Mouse (Mus musculus): ENCODE data around the gene Jarid2. TPM values are rescaled to one million over a fixed set of nuclear protein-coding genes. Genes with fewer than 3 reads are reported as not detected.
"Not testable (repeated sequence)": the region's sequence is repeated elsewhere in the genome, so short reads cannot be mapped to it uniquely, and the experiment has no call there.

The Jarid2 gene
- total RNA-seq (2017): 48.0 and 50.3 TPM in 2 replicates

GRCm38 (mm10) chr13:44729424-44729971 is at the start of gene Jarid2:
Gene Jarid2, plus strand, starts transcription at chr13:44729474.
- ATAC-seq (ENCODE audit: extremely low read depth, insufficient number of reproducible peaks, low FRiP score, poor library complexity, severe bottlenecking): no peak

- ATAC-seq (ENCODE audit: extremely low read depth, insufficient number of reproducible peaks, low FRiP score, poor library complexity, severe bottlenecking): no peak
Measured at GRCm38 (mm10) chr13:44681051-44681450, 48.2 kb upstream of the Jarid2 start.

- no peak for ATAC-seq (ENCODE audit: extremely low read depth, insufficient number of reproducible peaks, low FRiP score, poor library complexity, severe bottlenecking)
Measured at GRCm38 (mm10) chr13:44688140-44688539, 41.1 kb upstream of the Jarid2 start.

DNA sequence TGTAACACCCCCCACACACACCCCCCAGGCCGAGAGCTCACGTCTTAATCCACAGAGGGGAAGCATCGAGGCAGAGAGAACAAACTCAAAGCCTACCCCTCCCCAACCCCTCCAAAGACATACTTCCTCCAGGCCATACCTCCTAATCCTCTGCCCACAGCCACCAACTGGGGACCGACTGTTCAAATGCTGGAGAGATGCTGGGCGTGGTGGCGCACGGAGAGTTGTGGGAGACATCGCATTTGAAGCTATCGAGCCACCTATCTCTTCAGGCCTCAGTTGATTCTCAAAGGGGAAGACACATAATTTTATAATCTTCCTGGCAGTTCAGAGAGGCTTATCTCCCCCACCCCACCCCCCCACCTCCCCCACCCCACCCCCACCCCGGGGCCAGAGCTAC is 31.6 kb upstream of the Jarid2 start:
- ATAC-seq (ENCODE audit: extremely low read depth, insufficient number of reproducible peaks, low FRiP score, poor library complexity, severe bottlenecking): no peak

GRCm38 (mm10) chr13:44704036-44704801 is 25.1 kb upstream of the Jarid2 start:
- ATAC-seq (ENCODE audit: extremely low read depth, insufficient number of reproducible peaks, low FRiP score, poor library complexity, severe bottlenecking): no peak

- ATAC-seq (ENCODE audit: extremely low read depth, insufficient number of reproducible peaks, low FRiP score, poor library complexity, severe bottlenecking): no peak
Measured at GRCm38 (mm10) chr13:44705031-44705742, 24.1 kb upstream of the Jarid2 start.

DNA sequence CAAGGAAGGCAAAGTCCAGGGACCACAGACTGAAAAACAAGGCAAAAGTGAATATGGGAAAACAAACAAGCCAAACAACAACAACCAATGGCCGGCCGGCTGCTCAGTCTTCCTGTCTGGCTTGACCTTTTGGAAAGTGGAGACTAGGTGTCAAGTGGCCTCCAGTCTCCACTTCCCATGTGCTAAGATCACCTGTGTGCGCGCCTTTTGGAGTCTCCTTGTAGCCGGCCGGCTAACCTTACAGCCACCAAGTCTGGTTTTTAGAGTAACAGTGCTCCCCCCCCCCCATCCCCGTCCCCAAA is 23.6 kb upstream of the Jarid2 start:
- ATAC-seq (ENCODE audit: extremely low read depth, insufficient number of reproducible peaks, low FRiP score, poor library complexity, severe bottlenecking): no peak

DNA sequence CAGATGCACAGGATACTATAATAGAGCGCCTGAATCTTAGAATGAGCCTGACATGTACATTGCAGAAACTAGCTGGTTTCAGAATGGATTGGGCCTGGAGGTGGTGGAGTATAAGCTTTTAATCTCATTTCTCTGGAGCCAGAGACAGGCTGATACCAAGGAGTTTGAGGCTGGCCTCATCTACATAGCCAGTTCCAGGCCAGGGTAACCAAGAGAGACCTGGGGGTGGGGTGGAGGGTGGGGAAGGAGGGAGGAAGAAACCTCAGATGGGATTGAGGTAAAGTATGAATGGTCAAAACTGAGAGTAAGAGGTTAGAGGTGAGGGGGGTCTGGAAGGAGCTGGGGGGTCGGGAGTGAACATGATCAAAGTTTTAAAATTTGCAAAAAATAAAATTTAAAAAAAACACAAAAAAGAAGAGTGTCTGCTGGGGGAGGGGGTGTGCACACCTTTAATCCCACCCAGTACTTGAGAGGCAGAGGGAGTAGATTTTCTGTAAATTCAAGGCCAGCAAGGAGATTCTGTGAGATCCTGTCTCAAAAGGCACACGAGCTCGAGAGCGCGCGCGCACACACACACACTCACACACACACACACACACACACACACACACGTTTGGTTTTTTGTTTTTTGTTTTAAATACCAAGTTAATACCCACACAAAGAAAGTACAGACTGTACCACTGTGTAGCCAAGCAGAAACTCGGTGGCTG is 22.9 kb upstream of the Jarid2 start:
- no peak for ATAC-seq (ENCODE audit: extremely low read depth, insufficient number of reproducible peaks, low FRiP score, poor library complexity, severe bottlenecking)

DNA sequence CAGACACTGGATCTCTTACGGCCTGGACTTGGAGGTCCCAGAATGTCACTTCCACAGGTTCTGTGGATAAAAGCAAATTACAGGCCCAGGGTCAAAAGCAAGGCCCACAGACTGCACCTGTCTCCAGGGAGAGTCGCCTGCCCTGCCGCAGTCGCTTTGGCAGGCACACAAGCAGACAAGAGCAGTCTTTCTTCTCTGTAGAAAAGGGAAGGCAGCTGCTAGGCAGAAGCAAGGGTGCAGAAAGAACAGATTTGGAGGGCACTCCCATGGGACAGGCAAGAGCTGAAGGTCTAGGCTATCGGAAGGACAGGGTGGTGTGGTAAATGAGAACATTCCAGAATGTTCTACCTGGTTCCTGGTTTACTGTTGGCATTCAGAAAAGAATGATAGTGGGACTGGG is 22.1 kb upstream of the Jarid2 start:
- ATAC-seq (ENCODE audit: extremely low read depth, insufficient number of reproducible peaks, low FRiP score, poor library complexity, severe bottlenecking): no peak

- ATAC-seq (ENCODE audit: extremely low read depth, insufficient number of reproducible peaks, low FRiP score, poor library complexity, severe bottlenecking): no peak
Measured at GRCm38 (mm10) chr13:44708336-44709017, 20.8 kb upstream of the Jarid2 start.

DNA sequence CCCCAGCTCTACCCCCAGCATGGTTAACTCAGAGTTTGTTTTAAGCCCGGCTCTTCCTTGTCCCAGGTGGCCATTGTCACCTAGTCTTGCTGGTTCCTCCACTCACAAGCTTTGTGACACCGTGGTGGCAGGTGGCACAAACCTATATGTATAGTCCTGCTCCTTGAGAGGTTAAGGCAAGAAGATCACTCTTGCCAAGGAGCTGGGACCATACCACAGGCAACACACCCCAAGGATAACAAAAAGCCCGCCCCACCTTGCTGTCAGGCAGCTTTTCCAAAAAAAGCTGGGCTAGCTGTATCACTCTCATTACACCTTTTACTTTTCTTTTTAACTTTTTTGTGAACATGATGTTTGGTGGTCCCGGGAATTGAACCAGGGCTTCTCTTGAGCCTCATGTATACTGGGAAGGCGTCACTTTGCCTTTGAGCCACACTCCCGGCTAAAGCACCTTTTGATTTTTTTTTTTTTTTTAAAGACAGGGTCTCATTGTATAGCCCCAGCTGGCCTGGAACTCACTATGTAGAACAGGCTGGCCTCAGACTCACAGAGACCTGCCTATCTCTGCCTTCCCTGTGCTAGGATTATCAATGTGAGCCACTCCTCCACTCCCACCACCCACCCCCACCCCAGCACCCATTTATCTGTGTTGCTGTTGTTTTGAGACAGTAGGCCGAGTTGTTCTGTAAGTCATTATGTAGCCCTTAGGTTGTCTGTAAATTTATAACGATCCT is 19.4 kb upstream of the Jarid2 start:
- no peak for ATAC-seq (ENCODE audit: extremely low read depth, insufficient number of reproducible peaks, low FRiP score, poor library complexity, severe bottlenecking)

- ATAC-seq (ENCODE audit: extremely low read depth, insufficient number of reproducible peaks, low FRiP score, poor library complexity, severe bottlenecking): no peak
Measured at GRCm38 (mm10) chr13:44711062-44711461, 18.2 kb upstream of the Jarid2 start.

DNA sequence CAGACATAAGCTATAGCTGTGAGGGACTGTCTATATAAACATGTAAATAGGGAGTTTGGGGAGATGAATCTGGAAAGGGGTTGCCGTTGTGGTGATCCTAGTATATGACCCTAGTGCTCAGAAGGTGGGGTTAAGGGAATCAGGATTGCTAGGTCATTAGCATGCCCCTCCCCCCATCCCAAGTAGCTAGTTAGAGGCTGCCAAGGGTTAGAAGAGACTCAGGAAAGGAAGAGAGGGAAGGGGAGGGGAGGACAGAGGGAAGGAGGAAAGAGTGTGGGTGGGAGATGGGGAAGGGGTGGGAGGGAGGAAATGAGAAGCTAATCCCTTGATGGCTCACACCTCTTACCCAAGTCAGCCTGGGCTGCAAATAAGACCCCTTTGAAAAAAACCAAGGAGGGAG is 17.4 kb upstream of the Jarid2 start:
- no peak for ATAC-seq (ENCODE audit: extremely low read depth, insufficient number of reproducible peaks, low FRiP score, poor library complexity, severe bottlenecking)

- no peak for ATAC-seq (ENCODE audit: extremely low read depth, insufficient number of reproducible peaks, low FRiP score, poor library complexity, severe bottlenecking)
Measured at GRCm38 (mm10) chr13:44715187-44715885, 13.9 kb upstream of the Jarid2 start.

DNA sequence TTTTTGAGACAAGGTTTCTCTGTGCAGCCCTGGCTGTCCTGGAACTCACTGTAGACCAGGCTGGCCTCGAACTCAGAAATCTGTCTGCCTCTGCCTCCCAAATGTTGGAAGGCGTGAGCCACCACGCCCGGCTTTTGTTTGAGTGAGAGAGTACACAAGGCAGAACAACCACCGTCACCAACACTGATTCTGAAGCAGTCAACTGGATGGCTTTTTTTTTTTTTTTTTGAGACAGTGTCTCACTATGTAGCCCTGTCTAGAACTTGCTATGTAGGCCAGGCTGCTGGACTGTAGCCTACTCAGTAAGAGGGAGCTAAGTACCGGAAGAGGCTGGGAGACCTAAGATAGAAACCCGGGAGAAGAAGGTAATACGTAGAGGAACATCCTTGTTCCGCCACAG is 11.4 kb upstream of the Jarid2 start:
- ATAC-seq (ENCODE audit: extremely low read depth, insufficient number of reproducible peaks, low FRiP score, poor library complexity, severe bottlenecking): no peak

DNA sequence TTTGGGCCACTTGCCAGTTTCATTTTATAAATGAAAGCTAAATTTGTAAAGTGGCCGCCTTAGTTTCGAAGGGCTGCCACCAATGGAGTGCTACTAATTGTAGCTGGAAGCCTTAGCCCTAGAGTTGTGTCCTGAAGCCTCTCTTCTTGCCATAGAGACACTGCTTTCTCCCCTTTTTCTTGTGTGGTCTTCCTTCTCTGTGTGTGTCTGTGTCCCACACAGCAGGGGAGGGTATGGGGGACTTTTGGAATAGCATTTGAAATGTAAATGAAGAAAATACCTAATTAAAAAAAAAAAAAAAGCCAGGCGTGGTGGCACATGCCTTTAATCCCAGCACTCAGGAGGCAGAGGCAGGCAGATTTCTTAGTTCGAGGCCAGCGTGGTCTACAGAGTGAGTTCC is 10.8 kb upstream of the Jarid2 start:
- not testable (repeated sequence) for ATAC-seq (ENCODE audit: extremely low read depth, insufficient number of reproducible peaks, low FRiP score, poor library complexity, severe bottlenecking)

DNA sequence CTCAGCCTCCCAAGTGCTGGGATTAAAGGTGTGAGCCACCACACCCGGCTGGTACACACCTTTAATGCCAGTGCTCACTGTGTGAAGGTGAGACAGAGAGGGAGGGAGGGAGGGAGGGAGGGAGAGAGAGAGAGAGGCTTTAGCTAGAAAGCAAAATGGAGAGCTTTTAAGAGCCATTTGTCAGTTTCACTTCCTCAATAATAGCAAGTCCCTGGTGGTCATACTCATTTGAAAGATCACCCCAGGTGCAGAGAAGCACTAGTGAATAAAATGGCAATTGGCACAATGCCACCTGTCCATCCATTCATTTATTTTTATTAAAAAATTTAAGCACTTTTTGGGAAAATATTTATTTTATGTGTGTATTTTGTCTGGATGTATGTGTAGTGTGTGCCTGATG is 9.2 kb upstream of the Jarid2 start:
- peak; percentile 47; the same call in 1 of the 2 replicates for ATAC-seq (ENCODE audit: extremely low read depth, insufficient number of reproducible peaks, low FRiP score, poor library complexity, severe bottlenecking)
